Mouse (Mus musculus) forebrain, embryonic 10.5 days (tissue): ENCODE results near the gene Eif4g3. TPM values are rescaled to one million over a fixed set of nuclear protein-coding genes. Genes with fewer than 3 reads are reported as not detected.

Experiments
- DNase-seq: peaks from one replicate; pipeline ENCODE4 v3.0.0-alpha.2; 2017; ENCODE audit warnings: low spot score; ENCODE audit errors: extremely low spot score
- H3K27ac ChIP-seq: fragments of 300-500 bp; sonication (generic); 2 replicates; pipeline ENCODE4 v1.5.1; 2016; ENCODE audit warnings: mild to moderate bottlenecking
- H3K27me3 ChIP-seq: fragments of 300-500 bp; sonication (generic); 2 replicates; pipeline ENCODE4 v1.6.1; 2016; ENCODE audit warnings: mild to moderate bottlenecking; ENCODE audit not compliant: poor library complexity, severe bottlenecking
- H3K36me3 ChIP-seq: fragments of 300-500 bp; sonication (generic); replicated peaks from 2 replicates; pipeline ENCODE4 v1.6.1; 2016; ENCODE audit warnings: mild to moderate bottlenecking, moderate library complexity
- H3K4me1 ChIP-seq: fragments of 300-500 bp; sonication (generic); 2 replicates; pipeline ENCODE4 v1.6.1; 2016
- H3K4me3 ChIP-seq: fragments of 300-500 bp; sonication (generic); 2 replicates; pipeline ENCODE4 v1.5.1; 2016; ENCODE audit warnings: mild to moderate bottlenecking, moderate library complexity
- H3K9me3 ChIP-seq: fragments of 300-500 bp; sonication (generic); 2 replicates; pipeline ENCODE4 v1.6.1; 2016; ENCODE audit warnings: mild to moderate bottlenecking, moderate library complexity
- WGBS: fragments of 180-500 bp; shearing (Covaris S2); methylation state at CpG from one replicate; pipeline ENCODE4 v1.1.7; 2016; 5-methylcytosine and 5-hydroxymethylcytosine counted together
- polyA plus RNA-seq: library from polyadenylated mRNA; unstranded; fragments of >200 nt; fragmentation: Nextera tagmentation; extraction: Ambion mirVana; gene quantifications from 2 replicates; pipeline ENCODE4 v1.2.1, GENCODE M21; 2016

Gene Eif4g3
- polyA plus RNA-seq, 1 experiment from 2014 or later = 37.2 TPM

DNA sequence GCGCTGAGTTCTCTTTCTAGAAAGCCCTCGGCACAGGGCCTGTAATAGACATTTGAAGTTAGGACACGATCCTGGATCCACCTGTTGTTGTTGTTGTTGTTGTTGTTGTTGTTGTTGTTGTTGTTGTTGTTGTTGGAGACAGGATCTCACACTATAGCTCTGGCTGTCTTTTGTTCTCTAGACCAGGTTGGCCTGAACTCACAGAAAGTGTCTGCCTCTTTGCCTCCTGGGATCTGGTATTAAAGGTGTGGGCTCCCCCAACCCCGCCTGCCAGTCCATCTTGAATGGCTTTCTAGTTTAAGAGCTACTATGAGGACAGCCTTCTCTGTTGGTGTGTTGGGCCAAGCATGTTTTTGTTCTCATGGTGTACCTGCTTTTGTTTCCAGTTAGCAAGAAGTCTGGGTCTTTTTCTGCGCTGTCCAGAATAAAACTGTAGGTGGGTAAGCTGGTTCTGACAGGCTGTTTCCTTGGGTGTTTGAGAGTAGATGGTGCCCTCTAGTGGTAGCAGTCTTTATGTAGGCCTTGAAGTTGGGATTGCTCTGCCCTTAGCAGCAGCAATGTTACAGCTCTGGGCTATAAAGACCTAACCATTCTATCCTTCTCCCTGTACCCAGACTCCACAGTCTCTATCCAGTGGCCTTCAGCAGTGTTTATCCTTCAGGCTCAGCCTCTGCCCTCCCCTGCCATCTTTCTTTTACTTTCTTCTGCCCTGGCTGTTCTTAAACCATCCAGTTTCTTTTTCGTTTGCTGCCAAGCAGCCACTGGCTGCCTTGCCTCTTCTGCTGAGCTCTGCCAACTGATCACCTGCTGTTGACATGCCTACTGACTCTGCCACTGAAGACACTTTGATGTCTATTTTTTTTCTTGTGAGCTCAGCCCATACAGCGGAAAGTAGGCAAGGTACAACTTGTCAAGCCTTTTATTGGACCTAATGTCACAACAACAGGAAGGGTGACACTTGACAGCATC is 114.9 kb downstream of the Eif4g3 start:
- no peaks in the 10 kb centered on the region for H3K4me1 ChIP-seq

DNA sequence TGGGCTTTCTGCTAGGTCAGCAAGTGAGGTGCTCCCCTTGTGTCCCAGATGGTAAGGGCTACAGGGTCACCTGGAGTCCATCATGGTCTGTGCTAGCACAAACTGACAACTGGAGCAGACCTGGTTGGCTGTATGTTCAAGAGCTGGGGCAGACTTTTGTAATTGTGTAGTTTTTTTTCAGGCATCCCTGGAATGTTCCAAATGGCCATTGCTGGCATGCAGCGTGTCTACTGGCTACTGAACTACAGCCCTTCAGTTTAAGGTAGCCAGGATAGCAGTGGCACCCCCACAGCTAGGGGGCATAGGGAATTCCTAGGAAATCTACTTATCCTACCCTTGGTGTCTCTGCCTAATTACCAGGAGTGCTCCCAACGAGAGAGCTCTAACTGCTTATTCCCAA is 115.7 kb downstream of the Eif4g3 start:
- Histone ChIP-seq H3K9me3 (no peaks in the 10 kb centered on the region), H3K27ac (no peak overlapping the region), H3K27me3 (no peaks in the 10 kb centered on the region), H3K4me1 (no peaks in the 10 kb centered on the region), H3K36me3 (peaks cover 97% of the 10 kb centered on the region), H3K4me3 (no peak overlapping the region)
- no peak for DNase-seq
- 86% methylated on average over 2 of the region's 2 CpGs for WGBS

More for the DNA sequence above, 114.9 kb downstream of the Eif4g3 start:
- Histone ChIP-seq H3K4me3 (no peak overlapping the region), H3K9me3 (no peaks in the 10 kb centered on the region), H3K36me3 (peaks cover 97% of the 10 kb centered on the region), H3K27ac (no peak overlapping the region), H3K27me3 (no peaks in the 10 kb centered on the region)
- 89% methylated on average over 7 of the region's 7 CpGs for WGBS
- no peak for DNase-seq

DNA sequence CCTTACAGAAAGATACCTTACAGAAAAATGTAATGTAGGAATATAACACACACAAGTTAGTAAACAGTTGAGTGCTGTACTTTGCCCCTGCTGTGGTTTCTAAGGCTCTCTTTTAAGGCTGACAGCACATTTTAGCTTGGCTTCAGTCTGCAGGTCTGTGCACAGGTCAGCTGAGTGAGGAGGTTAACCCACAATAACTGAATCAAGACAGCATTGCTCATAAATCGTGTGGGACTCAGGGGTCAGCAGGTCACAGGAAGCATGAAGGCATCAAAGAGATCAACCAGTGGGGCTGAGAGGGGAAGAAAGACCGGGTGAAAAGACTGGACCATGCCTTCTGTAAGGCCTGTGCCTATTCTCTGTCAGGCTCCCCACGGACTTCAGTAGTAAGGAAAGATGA is 116.5 kb downstream of the Eif4g3 start:
- DNase-seq = no peak
- Histone ChIP-seq H3K4me3 (no peak overlapping the region), H3K27me3 (no peaks in the 10 kb centered on the region), H3K4me1 (no peaks in the 10 kb centered on the region), H3K36me3 (peaks cover 97% of the 10 kb centered on the region), H3K27ac (no peak overlapping the region), H3K9me3 (no peaks in the 10 kb centered on the region)
- 69% methylated on average over 3 of the region's 3 CpGs for WGBS

DNA sequence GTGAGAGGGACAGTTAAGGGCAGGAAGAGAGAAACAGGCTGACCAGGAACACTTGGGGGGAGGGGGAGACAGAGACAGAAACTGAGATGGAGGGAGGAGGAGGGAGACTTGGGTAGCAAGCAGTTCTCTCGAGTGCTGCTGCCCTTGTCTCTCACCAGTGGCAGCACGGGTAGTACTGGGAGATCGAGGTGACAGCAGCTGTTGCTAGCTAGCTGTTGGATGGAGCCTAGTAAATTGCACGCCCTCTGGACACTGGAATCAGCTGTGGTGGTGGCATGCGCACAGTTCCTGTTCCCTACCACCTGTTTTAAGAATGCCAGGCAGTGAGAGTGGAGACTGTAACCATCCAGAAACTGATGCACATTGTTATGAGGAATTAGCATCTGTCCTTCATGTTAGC is 119.0 kb downstream of the Eif4g3 start:
- Histone ChIP-seq H3K27me3 (no peaks in the 10 kb centered on the region), H3K36me3 (peaks cover 97% of the 10 kb centered on the region), H3K27ac (no peak overlapping the region), H3K9me3 (no peaks in the 10 kb centered on the region), H3K4me1 (no peaks in the 10 kb centered on the region), H3K4me3 (no peak overlapping the region)
- WGBS = 85% methylated on average over 5 of the region's 5 CpGs
- no peak for DNase-seq

DNA sequence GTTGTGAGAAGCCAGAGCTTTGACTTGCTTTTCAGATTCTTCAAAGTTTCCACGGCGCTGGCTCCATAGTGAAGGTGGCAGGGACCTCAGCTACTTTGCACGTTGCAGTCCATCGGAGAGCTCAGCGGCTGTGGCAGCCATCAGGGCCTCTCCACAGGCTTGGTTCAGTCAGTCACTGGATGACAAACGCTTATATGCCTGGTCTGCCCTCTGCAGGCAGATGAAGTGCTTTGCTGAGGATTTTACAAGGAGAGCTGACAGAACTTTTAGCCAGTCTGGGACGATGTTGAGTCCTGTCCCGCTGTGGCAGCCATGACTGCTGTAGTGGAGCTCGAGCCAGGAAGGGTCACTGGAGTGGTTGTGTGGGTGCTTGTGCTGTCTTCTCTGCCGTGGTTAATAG is 126.9 kb downstream of the Eif4g3 start:
- WGBS = 73% methylated on average over 10 of the region's 10 CpGs
- H3K27ac ChIP-seq = no peak overlapping the region
- H3K4me3 ChIP-seq = no peak overlapping the region
- H3K36me3 ChIP-seq = peaks cover 86% of the 10 kb centered on the region
- DNase-seq = no peak
- no peaks in the 10 kb centered on the region for H3K4me1 ChIP-seq
- H3K27me3 ChIP-seq = no peaks in the 10 kb centered on the region
- no peaks in the 10 kb centered on the region for H3K9me3 ChIP-seq

DNA sequence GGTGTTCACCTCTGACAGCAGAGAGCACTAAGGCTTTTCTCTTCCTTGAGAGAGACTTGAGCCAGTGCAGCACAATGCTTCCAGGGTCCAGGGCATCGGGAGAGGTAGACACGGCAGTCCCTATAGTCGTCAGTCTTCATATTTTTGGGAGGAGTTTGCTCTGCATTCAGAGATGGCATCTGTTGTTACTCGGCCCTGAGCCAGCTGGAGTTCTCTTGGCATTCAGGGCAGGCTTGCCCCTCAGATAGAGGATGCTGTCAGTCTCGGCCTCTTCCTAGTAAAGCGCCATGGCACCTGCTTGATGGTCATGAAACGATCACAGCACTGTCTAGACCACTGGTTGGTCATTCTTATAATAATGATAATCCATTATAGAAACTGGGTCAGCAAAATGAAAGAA is 131.2 kb downstream of the Eif4g3 start:
- WGBS = 91% methylated on average over 7 of the region's 7 CpGs
- Histone ChIP-seq H3K27me3 (no peaks in the 10 kb centered on the region), H3K36me3 (peaks cover 87% of the 10 kb centered on the region), H3K4me1 (no peaks in the 10 kb centered on the region), H3K27ac (no peak overlapping the region), H3K9me3 (no peaks in the 10 kb centered on the region), H3K4me3 (no peak overlapping the region)
- no peak for DNase-seq

DNA sequence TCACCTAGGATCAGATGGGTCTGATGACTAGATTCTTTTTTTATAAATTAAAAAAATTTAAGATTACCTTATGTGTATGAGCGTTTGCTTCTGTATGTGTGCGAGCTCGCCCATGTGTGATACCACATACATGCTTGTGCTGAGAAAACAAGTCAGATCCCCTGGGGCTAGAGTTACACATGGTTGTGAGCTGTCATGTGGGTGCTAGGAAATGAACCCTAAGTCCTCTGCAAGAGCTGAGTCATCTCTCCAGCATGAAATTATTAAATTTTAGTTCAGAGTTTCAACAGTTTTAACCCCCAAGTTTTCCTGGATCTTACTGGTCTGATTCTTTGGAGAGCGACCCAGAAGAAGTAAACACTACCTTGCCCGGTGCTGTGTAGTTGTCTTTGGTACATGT is 134.5 kb downstream of the Eif4g3 start:
- H3K27me3 ChIP-seq = no peaks in the 10 kb centered on the region
- peaks cover 91% of the 10 kb centered on the region for H3K36me3 ChIP-seq
- WGBS = 95% methylated on average over 5 of the region's 5 CpGs
- no peak overlapping the region for H3K27ac ChIP-seq
- no peak overlapping the region for H3K4me3 ChIP-seq
- H3K9me3 ChIP-seq = no peaks in the 10 kb centered on the region
- no peaks in the 10 kb centered on the region for H3K4me1 ChIP-seq
- DNase-seq = no peak

DNA sequence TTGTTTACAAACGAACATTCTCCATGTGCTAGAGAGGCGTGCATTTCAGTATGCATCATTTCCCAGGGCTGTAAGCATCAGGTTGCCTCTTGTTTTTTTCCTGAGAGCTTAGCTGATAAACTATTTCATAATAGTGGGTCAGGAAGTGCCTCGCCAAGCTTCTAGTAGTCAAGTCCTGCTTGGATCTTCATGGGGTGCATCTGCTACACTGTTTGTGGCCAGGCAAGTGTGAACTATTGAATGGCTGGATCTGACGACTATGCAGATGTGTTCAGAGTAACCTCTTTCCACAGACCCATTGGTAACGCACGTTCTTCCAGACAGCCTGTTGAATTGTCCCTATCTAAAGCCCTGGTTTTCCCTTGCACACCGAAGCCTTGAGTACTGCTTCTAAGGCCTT is 135.0 kb downstream of the Eif4g3 start:
- 93% methylated on average over 7 of the region's 7 CpGs for WGBS
- H3K9me3 ChIP-seq = no peaks in the 10 kb centered on the region
- DNase-seq = no peak
- no peaks in the 10 kb centered on the region for H3K4me1 ChIP-seq
- no peaks in the 10 kb centered on the region for H3K27me3 ChIP-seq
- H3K4me3 ChIP-seq = no peak overlapping the region
- peaks cover 93% of the 10 kb centered on the region for H3K36me3 ChIP-seq
- no peak overlapping the region for H3K27ac ChIP-seq

DNA sequence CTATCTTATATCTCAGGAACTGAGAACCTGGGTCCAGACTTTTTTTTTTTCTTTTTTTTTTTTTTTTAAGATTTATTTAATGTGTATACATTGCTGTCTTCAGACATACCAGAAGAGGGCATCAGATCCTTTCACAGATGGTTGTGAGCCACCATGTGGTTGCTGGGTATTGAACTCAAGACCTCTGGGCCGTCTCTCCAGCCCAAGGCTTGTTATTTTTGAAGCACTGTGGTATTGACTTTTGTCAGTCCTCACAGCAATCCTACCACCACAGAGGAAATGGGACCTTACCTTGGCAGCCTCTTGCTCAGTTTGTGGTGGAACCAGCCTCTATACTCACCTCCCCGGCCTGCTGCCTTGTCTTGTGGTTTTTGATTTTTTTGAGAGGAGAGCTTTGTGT is 137.3 kb downstream of the Eif4g3 start:
- Histone ChIP-seq H3K36me3 (peaks cover 92% of the 10 kb centered on the region), H3K27me3 (no peaks in the 10 kb centered on the region), H3K9me3 (no peaks in the 10 kb centered on the region), H3K27ac (no peak overlapping the region), H3K4me3 (no peak overlapping the region), H3K4me1 (no peaks in the 10 kb centered on the region)
- DNase-seq = no peak
- 83% methylated on average over 2 of the region's 2 CpGs for WGBS

DNA sequence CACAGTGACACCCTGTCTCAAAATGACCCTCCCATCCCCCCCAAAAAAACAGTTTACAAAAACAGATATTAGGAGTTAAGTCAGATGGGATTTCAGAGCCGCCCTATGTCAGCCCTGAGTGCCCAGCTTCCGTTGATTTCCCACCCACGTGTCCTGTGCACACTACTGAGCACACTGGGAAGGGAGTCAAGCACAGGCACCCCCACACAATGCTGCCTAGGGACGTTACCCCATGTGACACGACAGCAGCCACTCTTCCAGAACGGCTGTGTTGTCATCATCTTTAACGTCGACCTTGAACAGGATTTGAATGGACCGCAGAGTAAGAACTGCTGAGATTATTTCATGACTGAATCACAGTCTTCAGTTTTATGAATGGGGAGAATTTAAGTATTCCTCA is 138.4 kb downstream of the Eif4g3 start:
- DNase-seq = no peak
- Histone ChIP-seq H3K36me3 (peaks cover 90% of the 10 kb centered on the region), H3K4me1 (no peaks in the 10 kb centered on the region), H3K27ac (no peak overlapping the region), H3K9me3 (no peaks in the 10 kb centered on the region), H3K4me3 (no peak overlapping the region), H3K27me3 (no peaks in the 10 kb centered on the region)
- 92% methylated on average over 9 of the region's 9 CpGs for WGBS

DNA sequence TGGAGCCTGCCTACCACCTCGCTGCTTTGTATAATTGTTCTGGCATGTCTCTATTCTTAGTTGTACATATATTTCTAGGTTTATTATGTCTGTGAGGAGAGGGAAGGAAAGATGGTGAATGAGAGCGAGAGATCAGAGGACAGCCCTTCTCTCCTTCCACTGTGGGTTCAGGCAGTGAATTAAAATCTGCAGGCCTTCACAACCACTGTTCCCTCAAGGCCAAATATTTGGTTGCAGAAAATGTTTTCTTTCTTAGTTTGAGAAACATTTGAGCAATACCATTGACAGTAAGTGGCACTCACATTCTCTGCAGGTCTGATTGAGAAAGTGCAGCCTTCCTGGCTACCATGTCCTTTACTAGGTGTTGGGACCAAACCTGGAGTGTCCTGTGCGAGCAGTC is 138.9 kb downstream of the Eif4g3 start:
- no peaks in the 10 kb centered on the region for H3K27me3 ChIP-seq
- no peak overlapping the region for H3K4me3 ChIP-seq
- peaks cover 90% of the 10 kb centered on the region for H3K36me3 ChIP-seq
- 91% methylated on average over 3 of the region's 3 CpGs for WGBS
- no peak overlapping the region for H3K27ac ChIP-seq
- DNase-seq = no peak
- H3K9me3 ChIP-seq = no peaks in the 10 kb centered on the region
- no peaks in the 10 kb centered on the region for H3K4me1 ChIP-seq

DNA sequence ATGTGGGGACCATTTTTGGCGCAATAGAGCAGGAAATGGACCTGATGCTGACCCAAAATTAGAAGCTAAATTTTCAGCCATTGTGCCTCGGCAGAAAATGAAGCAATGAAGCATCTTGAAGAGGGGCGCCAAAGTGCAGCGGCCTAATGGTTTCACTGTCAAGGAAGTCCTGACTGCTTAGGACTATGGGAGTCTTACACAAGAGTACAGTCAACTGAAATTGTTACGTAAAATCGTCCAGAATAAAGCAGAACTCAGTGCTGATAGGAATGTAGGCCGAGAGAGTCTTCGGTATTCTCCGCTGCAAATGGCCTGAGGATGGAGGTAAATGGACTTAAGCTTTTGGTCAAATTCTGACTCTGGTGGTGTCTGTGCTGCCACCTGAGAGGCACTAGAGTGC is 140.5 kb downstream of the Eif4g3 start:
- no peaks in the 10 kb centered on the region for H3K9me3 ChIP-seq
- no peak for DNase-seq
- peaks cover 92% of the 10 kb centered on the region for H3K36me3 ChIP-seq
- 93% methylated on average over 9 of the region's 9 CpGs for WGBS
- no peak overlapping the region for H3K27ac ChIP-seq
- no peaks in the 10 kb centered on the region for H3K27me3 ChIP-seq
- no peak overlapping the region for H3K4me3 ChIP-seq
- no peaks in the 10 kb centered on the region for H3K4me1 ChIP-seq

DNA sequence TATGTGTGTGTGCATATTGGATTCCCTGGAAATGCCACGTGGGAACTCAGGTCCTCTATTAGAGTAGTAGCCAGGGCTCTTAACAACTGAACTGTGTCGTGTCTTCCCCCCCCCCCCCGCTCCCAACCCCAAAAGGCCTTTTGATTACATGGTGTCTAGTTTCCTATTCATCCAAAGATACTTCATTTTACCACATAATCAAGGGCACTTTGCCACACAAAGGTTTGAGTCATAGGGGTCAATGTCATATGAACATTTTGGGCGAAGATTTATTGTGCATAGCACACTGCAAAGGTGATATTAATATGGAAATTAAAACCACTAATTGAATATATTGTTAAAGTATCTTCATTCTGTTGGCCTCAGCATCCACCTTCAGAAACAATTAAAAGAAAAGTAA is 144.5 kb downstream of the Eif4g3 start:
- 65% methylated on average over 4 of the region's 4 CpGs for WGBS
- no peak overlapping the region for H3K4me3 ChIP-seq
- H3K27ac ChIP-seq = no peak overlapping the region
- H3K27me3 ChIP-seq = no peaks in the 10 kb centered on the region
- peaks cover 76% of the 10 kb centered on the region for H3K36me3 ChIP-seq
- H3K9me3 ChIP-seq = no peaks in the 10 kb centered on the region
- no peaks in the 10 kb centered on the region for H3K4me1 ChIP-seq
- no peak for DNase-seq
